Mouse (Mus musculus): ENCODE results near the gene Usp19.

The Usp19 gene

DNA sequence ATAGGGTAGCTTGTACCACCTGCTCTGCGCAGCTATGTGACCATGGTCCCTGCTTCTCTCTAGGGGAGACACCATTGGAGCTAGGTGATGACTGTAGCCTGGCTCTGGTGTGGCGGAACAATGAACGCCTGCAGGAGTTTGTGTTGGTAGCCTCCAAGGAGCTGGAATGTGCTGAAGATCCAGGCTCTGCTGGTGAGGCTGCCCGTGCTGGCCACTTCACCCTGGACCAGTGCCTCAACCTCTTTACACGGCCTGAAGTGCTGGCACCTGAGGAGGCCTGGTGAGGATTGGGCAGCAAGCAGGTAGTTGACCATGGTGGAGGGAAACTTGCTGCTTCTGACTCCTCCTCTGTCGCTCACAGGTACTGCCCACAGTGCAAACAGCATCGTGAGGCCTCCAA is 8.8 kb downstream of the Usp19 start:
- DNase-seq (ENCODE audit: low spot score) = no peak

DNA sequence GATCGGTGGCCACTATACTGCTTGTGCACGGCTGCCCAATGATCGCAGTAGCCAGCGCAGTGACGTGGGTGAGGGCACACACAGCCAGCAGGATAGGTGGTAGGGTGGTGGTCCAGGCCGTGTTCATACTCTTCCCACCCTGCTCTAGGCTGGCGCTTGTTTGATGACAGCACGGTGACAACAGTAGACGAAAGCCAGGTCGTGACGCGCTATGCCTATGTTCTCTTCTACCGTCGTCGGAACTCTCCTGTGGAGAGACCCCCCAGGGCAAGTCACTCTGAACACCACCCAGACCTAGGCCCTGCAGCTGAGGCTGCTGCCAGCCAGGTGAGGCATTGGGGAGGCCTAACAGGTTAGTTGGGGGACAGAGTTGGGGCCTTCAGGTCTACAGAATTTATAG is 9.5 kb downstream of the Usp19 start:
- no peak for DNase-seq (ENCODE audit: low spot score)

DNA sequence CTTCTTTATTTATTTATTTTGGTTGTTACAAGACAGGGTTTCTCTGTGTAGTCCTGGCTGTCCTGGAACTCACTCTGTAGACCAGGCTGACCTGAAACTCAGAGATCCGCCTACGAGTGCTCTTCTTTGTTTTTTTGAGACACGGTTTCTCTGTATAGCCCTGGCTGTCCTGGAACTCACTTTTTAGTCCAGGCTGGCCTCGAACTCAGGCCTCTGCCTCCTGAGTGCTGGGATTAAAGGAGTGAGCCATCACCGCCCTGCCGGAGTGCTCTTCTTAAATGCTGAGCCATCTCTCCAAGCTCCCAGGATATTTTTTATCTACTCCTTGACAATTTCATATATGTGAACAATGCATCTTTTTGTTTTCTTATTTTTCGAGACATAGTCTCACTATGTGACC is 16.5 kb downstream of the Usp19 start:
- no peak for DNase-seq (ENCODE audit: low spot score)

DNA sequence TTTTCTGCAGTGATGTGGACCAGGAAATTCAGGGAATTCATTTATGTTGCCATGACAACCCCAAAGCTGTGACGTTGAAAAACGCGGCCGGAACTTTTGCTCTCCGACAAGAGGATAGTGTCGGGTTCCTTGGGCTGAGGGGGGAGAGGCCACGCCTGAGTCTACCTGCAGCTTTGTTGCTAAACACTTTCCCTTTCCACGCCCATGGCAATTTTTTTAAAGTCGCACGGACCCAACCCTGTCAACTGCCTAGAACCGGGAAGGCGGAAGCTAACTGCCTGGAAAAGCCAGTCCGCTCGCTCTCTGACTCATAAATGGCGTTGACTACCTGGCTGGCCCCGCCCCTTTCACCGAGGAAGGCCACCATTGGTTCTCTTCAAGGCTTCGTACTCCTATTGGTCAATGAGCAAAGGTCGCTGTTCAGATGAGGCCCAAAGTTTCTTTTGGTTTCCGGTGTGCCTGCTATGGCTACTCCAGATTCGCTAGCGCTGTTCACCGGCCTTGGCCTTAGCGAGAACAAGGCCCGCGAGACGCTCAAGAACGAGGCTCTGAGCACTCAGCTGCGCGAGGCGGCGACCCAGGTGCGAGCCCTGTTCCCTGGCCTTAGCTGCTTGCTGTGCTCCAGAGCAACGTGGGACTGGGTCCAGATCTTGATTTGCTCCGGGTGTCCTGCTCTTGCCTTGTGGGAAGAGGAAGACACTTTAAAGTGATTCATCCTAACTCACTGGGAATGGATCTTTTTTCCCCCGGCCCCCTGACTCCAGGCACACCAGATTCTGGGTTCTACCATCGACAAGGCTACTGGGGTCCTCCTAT is 17.4 kb downstream of the Usp19 start, which contains the start of gene Qars:
TSS of gene Qars (plus strand) at position 88 of the 816 bp plus-strand sequence.
- DNase-seq (ENCODE audit: low spot score) = peak; percentile 98

DNA sequence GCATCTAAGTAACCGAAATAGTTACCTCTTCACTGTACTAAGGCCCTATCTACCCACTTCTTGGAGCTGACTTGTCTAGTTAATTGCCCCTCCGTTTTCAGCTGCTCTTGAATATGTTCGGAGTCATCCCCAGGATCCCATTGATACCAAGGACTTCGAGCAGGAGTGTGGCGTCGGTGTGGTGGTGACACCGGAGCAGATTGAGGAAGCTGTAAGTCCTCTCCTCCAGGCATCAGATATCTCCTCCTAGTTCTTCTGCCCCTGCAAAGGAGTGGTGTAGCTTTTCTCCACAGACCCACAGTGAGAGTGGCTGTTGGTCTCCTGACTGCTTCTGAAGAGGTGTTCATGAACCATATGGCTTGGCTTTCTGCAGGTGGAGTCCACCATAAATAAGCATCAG is 18.4 kb downstream of the Usp19 start:
- no peak for DNase-seq (ENCODE audit: low spot score)

DNA sequence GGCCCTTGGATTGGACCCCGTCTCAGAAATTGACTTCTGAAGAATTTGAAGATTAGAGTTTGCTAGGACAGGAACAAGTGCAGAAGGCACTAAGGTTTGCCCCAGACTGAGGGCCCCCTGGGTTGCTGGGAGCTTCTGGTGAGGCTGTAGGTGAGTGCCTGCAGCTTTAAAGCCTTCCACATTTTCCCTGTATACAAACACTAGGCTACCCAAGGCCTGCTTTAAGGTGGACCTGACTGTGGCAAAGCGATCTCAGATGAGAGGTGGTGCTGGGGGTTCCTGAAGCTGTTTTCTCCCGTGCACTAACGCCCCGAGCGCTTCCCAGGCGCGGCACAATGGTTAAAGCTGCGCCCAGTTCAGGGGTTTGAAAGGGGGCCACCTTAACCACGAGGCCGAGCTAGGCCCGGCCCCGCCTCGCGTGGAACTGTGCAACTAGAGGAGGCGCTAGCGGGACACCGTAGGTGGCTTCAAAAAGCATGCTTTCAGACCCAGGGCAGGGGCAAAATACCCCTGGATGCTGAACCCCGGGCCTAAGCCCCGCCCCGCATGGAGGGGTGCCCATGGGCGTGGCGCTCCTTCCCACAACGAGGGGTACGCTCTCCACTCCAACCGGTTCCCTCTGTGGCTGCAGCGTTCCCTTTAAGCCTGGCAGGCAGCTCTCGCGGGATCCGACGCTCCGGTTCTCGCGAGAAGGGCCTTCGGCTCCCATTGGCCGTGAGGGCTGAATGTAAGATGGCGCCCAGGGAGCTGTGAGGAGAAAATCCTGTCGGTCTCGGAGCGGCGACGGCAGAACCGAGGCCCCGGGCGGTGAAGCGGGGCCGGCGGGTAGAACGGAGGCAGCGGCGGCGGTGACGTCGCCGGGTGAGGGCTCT is 26.2 kb downstream of the Usp19 start, which contains the start of gene Qrich1:
TSS of gene Qrich1 (plus strand) at position 427 of the 872 bp plus-strand sequence.
- peak; percentile 99 for DNase-seq (ENCODE audit: low spot score)

DNA sequence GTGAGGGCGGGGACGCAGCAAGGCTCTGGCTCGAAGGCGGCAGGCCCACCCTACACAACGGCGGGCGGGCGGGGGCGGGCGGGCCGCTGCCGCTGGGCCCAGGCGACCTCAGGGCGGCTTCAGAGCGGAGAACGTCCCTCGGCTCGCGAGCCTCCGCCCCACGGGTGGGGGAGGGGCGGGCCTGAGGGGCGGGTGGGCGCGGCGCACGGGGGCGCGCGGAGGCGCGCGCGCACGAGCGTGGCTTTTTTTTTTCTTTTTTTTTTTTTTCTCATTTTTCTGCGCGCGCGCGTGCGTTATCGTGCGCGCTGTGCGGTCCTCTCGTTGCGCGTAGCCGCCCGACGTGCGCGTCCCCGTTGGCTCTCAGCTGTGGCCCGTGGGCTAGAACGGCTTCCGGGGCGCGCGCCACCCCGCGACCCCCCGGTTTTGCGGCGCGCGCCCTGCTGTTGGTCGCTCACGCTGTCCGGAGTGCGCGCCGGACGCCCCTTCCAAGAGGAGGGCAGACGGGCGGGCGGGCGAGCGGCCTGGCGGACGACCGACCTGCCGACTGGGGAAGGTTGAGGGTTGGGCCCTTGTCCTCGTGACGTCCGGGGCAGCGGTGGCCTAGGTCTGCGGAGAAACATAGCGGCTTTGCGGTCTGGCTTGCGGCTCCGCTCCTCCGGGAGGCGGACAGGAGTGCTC is 27.0 kb downstream of the Usp19 start:
- peak; percentile 94 for DNase-seq (ENCODE audit: low spot score)

DNA sequence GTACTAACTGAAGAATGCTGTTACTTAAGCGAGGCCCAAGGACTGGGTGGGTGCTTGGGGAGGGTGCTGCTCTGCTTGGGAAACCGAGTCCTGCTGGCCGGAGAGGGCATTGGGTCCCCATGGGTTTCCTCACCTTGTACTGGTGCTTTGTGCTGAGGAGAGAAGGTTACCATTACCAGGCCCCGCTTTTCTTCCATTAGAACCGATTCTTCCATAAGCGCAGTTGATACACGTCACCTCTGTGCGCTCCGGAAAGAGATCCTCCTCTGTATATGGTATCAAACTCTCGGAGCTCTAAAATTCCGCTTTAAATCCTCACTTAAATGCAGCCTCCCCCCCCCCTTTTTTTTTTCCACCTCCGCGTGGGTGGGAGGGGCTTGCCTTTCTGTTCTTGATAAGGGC is 27.5 kb downstream of the Usp19 start:
- peak; percentile 73 for DNase-seq (ENCODE audit: low spot score)

DNA sequence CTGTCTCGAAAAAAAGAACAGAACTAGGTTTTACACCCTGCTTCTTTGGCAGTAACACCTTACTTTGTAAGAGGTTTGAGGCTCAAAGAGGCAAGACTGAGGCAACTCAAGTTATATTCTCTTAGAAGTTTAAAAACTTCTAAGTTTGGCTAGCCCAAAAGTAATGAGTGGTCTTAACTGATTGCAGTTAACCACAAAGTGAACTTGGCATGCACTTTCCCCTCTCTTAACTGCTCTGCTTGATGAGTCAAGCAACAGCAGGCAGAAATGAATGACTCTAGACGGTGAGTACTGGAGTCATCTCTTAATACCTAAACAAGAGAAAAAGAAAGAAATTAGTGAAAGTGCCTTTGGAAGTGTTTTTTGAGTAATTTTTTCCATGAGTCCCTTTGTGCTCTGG is 31.2 kb downstream of the Usp19 start:
- DNase-seq (ENCODE audit: low spot score) = no peak

DNA sequence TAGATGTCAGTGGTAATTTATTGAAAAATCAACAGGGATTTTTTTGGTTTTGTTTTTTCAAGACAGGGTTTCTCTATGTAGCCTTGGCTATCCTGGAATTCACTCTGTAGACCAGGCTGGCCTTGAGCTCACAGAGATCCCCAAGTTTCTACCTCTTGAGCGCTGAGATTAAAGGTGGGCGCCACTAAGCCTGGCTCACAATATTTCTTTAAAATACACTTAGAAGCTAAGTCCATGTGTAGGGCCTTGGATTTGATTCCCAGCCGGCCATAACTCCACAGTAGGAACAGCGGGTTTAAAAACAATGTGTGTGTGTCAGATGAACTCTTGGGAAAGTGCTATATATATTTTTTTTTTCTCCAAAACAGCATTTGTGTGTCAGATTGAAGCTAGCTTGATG is 32.9 kb downstream of the Usp19 start:
- DNase-seq (ENCODE audit: low spot score) = no peak

DNA sequence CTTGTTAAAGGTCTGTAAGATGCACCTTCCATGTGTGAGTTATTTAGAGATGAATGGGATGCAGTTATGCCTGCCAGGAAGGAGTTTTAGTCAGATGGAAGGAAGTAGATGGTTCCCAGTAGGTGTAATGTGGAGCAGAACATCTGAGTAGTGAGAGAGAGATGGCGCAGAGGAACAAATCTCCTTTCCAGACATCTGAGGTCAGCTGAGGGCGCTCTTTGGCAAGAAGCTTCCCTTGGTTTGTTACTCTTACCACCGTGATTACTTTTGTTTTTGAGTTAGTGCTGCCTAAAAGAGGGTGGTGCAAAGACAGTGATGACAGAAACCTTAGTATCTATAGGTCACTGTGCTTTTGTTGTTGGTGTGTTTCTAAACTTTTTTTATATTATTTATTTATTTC is 35.0 kb downstream of the Usp19 start:
- DNase-seq (ENCODE audit: low spot score) = no peak

DNA sequence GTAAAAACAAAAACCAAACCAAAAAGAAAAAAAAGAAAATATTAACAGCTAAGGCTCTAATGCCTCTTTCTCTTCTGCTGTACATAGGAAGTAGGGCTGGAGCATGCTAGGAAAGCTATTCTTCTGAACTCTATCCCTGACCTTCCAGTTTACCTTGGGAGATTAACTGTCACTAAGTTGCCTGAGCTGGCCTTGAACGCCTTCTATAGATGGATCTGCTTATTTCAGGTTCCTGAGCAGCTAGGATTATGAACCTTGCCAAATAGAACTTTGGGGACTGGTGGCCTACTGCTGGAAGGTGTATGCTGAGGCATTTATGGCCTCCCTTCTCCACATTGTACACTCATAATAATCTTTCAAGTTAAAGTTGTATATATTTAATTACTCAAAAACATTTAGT is 40.6 kb downstream of the Usp19 start:
- DNase-seq (ENCODE audit: low spot score) = no peak

DNA sequence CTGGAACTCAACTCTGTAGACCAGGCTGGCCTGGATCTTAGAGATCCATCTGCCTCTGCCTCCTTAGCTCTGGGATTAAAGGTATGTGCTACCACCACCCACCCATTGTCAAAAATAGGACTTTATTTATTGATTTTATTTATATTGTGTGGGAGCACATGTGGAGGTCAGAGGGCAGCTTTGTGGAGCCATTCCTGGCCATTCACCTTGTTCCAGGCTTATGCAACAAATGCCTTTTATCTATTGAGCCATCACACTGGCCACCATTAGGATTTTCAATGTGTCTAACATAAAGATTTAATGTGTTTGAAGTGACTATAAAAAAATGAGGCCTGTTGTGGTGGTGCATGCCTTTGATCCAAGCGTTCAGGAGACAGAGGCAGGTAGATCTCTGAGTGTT is 41.1 kb downstream of the Usp19 start:
- DNase-seq (ENCODE audit: low spot score) = no peak

DNA sequence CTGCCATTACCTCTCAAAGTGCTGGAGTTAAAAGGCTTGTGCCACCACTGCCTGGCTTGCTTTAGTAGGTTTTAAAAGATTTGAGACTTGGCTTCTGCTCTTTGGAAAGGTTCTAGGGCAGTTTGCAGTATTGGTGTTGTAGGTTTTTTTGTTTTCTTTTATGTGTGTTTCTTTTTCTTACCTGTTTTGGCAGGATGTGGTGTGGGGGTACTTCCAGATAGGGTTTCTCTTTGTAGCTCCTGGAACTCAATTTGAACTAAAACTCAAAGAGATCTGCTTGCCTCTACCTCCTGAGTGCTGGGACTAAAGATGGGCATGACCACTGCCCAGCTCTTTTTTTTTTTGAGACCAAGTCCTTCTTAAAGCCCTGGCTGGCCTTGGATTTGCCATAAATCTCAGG is 50.4 kb downstream of the Usp19 start:
- no peak for DNase-seq (ENCODE audit: low spot score)

DNA sequence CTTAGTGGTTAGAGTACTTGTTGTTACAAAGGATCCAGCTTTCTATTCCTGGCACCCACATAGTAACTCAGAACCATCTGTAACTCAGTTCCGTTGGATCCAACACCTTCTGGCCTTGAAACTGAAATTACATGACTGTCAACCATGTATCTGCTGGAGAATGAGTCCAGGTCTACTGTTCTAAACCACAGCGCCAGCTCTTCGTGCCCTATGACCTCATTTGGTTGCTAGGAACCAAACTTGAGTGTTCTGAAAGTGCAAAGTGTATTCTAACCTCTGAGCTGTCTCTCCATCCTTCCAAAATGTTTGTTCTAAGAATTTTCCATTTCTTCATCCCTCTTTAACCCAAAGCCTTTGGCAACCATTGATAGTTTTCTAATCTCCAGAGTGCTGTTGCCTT is 55.6 kb downstream of the Usp19 start:
- no peak for DNase-seq (ENCODE audit: low spot score)

DNA sequence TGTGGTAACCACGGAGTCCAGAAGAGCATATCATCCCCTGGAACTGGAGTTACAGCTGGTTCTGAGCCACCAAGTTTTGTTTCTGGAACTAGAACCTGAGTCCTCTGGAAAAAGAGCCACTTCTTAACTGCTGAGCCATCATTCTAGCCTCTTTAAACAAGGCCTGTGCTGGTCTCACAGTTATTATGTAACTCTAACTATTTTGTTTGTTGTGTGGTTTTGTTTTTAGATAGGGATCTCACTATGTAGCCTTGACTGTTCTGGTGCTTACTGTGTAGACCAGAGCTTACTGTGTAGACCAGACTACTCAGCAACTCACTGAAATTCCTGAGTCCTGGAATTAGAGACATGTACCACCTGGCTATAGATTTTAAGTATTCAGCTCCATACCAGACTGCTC is 56.5 kb downstream of the Usp19 start:
- no peak for DNase-seq (ENCODE audit: low spot score)
